Mouse (Mus musculus) brain, embryonic 14.5 days (tissue): ENCODE measurements at regions not wholly inside any gene's neighbourhood (a gene's known extent, or its start where the extent isn't known, plus 50 kb on each side); places are given as distances from the start of the nearest gene placed in this dataset.

Experiments
- CTCF ChIP-seq: fragments of 200-500 bp; IDR thresholded peaks from 2 replicates; pipeline ENCODE4 v1.5.1; 2012; ENCODE audit warnings: inconsistent platforms, mild to moderate bottlenecking, moderate library complexity, borderline replicate concordance; ENCODE audit not compliant: insufficient read depth, insufficient read length; ENCODE audit errors: extremely low read depth
- POLR2A ChIP-seq: fragments of 200-500 bp; IDR thresholded peaks from 2 replicates; pipeline ENCODE4 v1.6.1; 2012; ENCODE audit warnings: mild to moderate bottlenecking, inconsistent platforms, borderline replicate concordance; ENCODE audit not compliant: poor library complexity, insufficient read depth, insufficient read length, severe bottlenecking; ENCODE audit errors: extremely low read depth

DNA sequence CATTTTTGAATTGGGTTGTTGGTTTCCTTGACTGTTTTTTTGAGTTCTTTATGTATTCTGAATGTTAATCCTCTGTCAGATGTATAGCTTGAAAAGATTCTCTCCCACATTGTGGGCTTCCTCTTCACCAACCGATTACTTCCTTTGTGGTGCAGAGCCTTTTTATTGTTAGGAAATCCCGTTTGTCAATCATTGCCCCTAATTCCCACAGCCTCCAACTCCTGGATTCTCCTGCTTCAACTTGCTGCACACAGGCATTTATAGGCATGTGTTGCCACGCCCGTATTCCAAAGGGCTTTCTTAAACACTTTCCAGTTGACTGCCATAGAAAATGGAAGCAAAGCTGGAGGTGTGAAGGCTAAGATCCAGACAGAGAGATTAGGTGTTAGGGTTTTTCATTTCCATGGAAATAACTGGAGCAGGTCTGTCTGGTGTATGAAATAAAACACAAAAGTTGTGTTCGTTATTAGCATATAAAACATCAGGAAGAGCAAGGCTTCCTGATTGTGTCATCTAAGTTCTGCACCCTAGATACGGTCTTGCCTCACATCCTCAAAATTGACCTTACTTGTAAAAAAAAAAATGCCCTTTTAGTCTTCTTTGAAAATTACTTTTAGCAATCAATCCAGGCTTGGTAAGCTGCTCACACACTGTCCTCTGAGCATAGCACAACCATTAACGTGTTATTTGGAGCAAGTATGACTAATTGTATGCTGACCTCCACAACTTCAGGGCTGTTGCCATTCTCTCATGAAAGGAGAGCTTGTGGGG lies 87.7 kb upstream of the Tex13c2 start:
- TF ChIP-seq POLR2A: no peak
- no peak for TF ChIP-seq CTCF
